Mouse (Mus musculus): ENCODE data around the gene St3gal3.

- TF ChIP-seq CTCF (IDR thresholded peaks at IDR 0.05; ENCODE audit: borderline replicate concordance, insufficient read depth, low read depth, low read length) (no peak), POLR2A (IDR thresholded peaks at IDR 0.05; ENCODE audit: borderline replicate concordance, insufficient read depth, low read length) (no peak)
Observed at GRCm38 (mm10) chr4:118025931-118026330, 108.8 kb downstream of the St3gal3 start.

All from cerebellum, adult 2 months (tissue).